Mouse (Mus musculus) mammary gland, adult 2 months (tissue): ENCODE data around the gene Pbld1. TPM values are rescaled to one million over a fixed set of nuclear protein-coding genes. Genes with fewer than 3 reads are reported as not detected.

Experiments used
- polyA plus RNA-seq: library from polyadenylated mRNA; depleted of rRNA; stranded (reverse); fragments of >200 nt; gene quantifications from 2 replicates; pipeline ENCODE4 v1.2.3, GENCODE M21; 2012; ENCODE audit warnings: low replicate concordance; rRNA removed

The Pbld1 gene
- polyA plus RNA-seq: 1.4 and 2.6 TPM in 2 replicates

GRCm38 (mm10) chr10:63059862-63060261, at the start of gene Pbld1:
TSS of gene Pbld1 (plus strand) at chr10:63060162.

DNA sequence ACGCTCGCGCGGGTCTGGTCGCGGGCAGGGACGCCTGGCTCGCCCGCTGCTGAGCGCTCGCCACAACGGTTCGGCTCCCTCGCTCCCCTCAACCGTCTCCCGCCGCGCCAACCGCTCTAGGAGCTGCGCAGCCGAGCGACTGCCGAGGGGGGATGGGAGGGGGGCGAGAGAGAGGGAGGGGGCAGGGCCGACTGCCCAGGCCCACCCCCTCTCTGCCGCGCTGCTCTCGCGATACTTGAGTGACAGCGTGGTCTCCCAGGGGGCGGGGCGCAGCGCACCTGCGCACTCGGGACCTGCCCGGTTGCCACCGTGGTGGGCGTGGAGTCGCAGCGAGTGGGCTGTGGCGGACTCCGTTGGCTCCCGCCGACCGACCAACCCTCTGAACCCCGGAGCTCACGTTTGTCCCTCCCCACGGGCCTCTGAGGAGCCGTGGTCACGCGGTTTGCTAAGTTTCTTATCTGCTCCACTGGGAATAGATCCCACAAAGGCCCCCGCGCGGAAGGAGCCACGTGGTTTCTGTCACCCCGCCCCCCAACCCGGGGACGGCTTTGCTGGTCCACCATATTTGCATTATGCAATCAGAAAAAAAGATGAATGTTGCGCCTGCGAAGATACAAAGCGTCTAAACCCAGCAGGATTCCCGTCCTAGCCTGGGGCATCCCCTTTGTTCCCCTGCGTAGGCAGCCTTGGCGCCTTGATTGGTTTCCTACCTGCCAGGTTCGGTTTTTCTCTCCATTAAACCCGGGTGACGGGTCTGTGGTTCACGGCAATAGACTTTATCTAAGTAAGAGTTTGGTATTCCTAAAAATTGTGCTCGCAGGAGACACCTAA, 36.0 kb upstream of the Pbld1 start, which contains the start of the genes Hnrnph3 and Pbld2:
Hnrnph3 (minus strand) TSS at position 469 of the 831 bp plus-strand sequence.
Pbld2 (plus strand) TSS at position 567 of the 831 bp plus-strand sequence.

DNA sequence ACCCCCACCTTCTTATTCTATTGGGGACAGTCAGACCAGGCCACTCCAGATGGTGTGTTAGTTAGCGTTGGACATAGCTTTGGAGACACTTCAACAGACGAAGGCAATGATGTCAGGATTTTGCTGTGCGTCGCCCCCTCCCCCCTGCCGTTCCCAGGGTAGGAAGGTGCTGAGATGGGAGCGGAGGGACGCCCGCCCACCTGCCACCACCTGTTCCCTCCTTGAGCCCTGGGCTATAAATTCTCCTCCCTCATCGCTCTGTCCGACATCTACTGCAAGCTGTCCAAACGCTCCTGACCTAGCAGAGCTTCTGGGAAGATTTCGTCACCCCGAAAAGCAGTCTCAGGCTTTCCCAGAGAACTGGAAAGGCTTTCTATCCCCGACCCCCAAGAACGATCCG, 39.6 kb downstream of the Pbld1 start, which contains the start of gene Atoh7:
Atoh7 (plus strand) TSS at position 131 of the 400 bp plus-strand sequence.

Other genes starting within 250 kb of the Pbld1 start
- gene Tet1, start 151.2 kb upstream of the Pbld1 start, polyA plus RNA-seq: 1.2 and 1.5 TPM in 2 replicates
- 42.9 and 65.4 TPM in 2 replicates for gene Slc25a16, start 139.5 kb upstream of the Pbld1 start, polyA plus RNA-seq
- 1.9 and 4.0 TPM in 2 replicates for gene Dna2, start 113.1 kb upstream of the Pbld1 start, polyA plus RNA-seq
- 2.8 and 4.5 TPM in 2 replicates for gene Rufy2, start 79.9 kb upstream of the Pbld1 start, polyA plus RNA-seq
- 6.8 and 15.2 TPM in 2 replicates for gene Hnrnph3, start 35.9 kb upstream of the Pbld1 start, polyA plus RNA-seq
- gene Pbld2, start 35.8 kb upstream of the Pbld1 start, polyA plus RNA-seq: 0.67 and 1.4 TPM in 2 replicates
- gene Atoh7, start 39.5 kb downstream of the Pbld1 start, polyA plus RNA-seq: 0.09 TPM in 1 of 2 replicates, not detected in the other
- 11.2 TPM in 1 of 2 replicates, not detected in the other for gene Mypn, start 143.8 kb downstream of the Pbld1 start, polyA plus RNA-seq
- gene Herc4, start 183.6 kb downstream of the Pbld1 start, polyA plus RNA-seq: 14.3 and 22.2 TPM in 2 replicates